Mouse (Mus musculus): Measurements from ENCODE around the gene Rtn4r.

DNA sequence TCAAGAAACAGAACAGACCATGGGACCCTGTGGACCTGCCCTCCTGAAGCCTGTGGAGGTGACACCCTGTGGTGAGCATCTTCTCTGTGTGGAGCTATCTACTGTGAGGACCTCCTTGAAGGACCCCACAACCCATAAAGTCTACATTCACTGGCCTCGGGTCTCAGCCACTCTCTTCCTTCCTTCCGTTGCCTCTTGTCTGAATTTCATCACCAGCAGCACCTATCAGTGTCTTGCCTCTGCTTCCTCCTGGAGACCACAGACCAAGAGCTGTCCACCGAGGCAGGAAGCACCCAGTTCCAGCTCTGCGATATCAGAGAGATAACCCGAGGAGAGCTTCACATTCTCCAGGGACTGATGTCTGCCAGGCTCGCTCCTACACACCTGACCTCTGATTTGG is 31.8 kb downstream of the Rtn4r start:
- TF ChIP-seq ZNF384 (IDR thresholded peaks at IDR 0.05; ENCODE audit: low read depth, low read length) (no peak), CHD2 (IDR thresholded peaks at IDR 0.05; ENCODE audit: low read length) (no peak), CTCF (conservative IDR thresholded peaks at IDR 0.05 in 1 of 2, IDR thresholded peaks at IDR 0.05 in 1 of 2; ENCODE audit: low read depth in 2 of 2, low read length in 2 of 2) (no peak), EP300 (IDR thresholded peaks at IDR 0.05; ENCODE audit: low read length) (no peak), MAX (IDR thresholded peaks at IDR 0.05; ENCODE audit: low read length) (no peak), POLR2A (IDR thresholded peaks at IDR 0.05; ENCODE audit: low read depth, low read length) (no peak), RCOR1 (conservative IDR thresholded peaks at IDR 0.05; ENCODE audit: low read depth, low read length) (no peak), HCFC1 (IDR thresholded peaks at IDR 0.05; ENCODE audit: low read depth, low read length) (no peak), NELFE (IDR thresholded peaks at IDR 0.05; ENCODE audit: low read depth, low read length) (no peak), GABPA (IDR thresholded peaks at IDR 0.05; ENCODE audit: insufficient replicate concordance, low read depth, low read length) (no peak), E2F4 (IDR thresholded peaks at IDR 0.05; ENCODE audit: insufficient replicate concordance, low read depth, low read length) (no peak), TBP (conservative IDR thresholded peaks at IDR 0.05; ENCODE audit: low read depth, low read length) (no peak), ZC3H11A (IDR thresholded peaks at IDR 0.05; ENCODE audit: low read depth, low read length) (no peak)
